Mouse (Mus musculus) C3H10T1/2 (cell line): ENCODE data around the gene Ccdc191. TPM values are rescaled to one million over a fixed set of nuclear protein-coding genes. Genes with fewer than 3 reads are reported as not detected.

Experiments
- polyA plus RNA-seq, 2 experiments: library from polyadenylated mRNA; unstranded; fragments of >200 nt; fragmentation: generic; extraction: Trizol; gene quantifications; one replicate each; pipeline ENCODE4 v1.2.1; 2012; ENCODE audit warnings: missing spikeins in 2 of 2

Ccdc191 gene
- 1 to 10 TPM in 1 of 2 experiments, under 1 TPM in 1; 0.48 to 5.8 TPM for polyA plus RNA-seq

GRCm38 (mm10) chr16:43889208-43890004 is at the start of gene Ccdc191:
Gene Ccdc191 (plus strand): TSS chr16:43889800.

DNA sequence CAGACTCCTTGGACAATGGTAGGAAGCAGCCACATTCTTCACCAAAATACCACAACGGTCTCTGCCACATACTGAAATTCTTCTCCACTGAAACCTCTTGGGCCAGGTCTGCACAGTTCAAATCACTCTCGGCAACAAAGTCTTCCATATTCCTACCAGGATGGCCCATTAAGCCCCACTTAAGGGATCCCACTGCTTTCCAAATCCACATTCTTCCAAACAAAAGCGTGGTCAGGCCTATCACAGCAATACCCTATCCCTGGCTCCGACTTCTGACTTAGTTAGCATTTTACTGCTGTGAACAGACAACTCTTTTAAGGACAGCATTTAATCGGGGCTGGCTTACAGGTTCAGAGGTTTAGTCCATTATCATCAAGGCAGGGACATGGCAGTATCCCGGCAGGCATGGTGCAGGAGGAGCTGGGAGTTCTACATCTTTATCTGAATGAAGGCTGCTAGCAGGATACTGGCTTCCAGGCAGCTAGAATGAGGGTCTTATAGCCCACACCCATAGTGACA is 36.8 kb downstream of the Ccdc191 start, which contains the start of gene Qtrt2:
Qtrt2 (minus strand) TSS at position 469 of the 519 bp plus-strand sequence.

DNA sequence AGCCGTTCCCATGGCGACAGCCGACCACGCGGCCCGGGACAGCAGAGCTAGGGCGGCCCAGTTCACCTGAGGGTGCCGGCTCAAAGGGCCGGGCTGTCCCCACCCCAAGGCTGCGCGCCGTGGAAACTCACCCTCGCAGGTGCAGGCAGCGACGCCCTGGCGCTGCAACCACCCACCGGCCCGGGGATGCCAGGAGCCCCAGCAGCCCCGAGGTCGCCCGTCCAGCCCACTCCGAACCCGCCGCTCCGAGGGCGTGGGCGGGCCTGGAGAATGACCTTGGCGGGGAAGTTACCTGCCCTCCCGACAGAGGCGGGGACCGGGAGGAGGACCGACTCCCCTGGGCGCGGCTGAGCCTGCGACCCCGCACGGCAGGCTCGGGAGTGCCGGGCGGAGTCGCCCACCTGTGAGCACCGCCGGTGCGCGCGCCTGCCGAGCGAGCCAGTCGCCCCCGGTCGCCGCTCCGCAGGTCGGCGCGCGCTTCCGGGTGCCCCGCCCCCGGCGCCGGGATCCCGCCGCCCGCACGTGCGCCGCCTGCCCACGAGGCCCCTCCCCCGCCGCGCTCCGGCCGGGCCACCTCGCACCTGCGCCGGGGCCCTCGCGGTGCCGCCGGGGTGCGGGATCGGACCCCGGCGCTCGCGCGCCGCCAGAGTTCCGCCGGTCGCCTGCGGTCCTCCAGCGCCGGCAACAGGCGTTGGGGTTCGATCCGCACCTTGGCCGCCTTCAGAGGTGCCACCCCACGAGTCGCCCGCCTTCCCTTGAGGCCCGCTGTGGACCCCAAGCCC is 89.9 kb downstream of the Ccdc191 start, which contains the start of gene Zdhhc23:
Zdhhc23 (minus strand) TSS at position 464 of the 782 bp plus-strand sequence.

Other genes starting within 250 kb of the Ccdc191 start
- under 1 TPM in 1 of 2 experiments, not detected in 1; 0.20 TPM for gene Tigit, start 225.7 kb upstream of the Ccdc191 start, polyA plus RNA-seq
- gene Drd3, start 135.8 kb upstream of the Ccdc191 start, polyA plus RNA-seq = not detected
- gene Qtrt2, start 37.0 kb downstream of the Ccdc191 start, polyA plus RNA-seq = 1 to 10 TPM in 1 of 2 experiments, under 1 TPM in 1; 0.40 to 5.4 TPM
- gene Zdhhc23, start 90.0 kb downstream of the Ccdc191 start, polyA plus RNA-seq = under 1 TPM in 1 of 2 experiments, not detected in 1; 0.01 TPM
- gene Gramd1c, start 173.5 kb downstream of the Ccdc191 start, polyA plus RNA-seq = under 1 TPM; 0.01 to 0.39 TPM
- 10 to 100 TPM in 1 of 2 experiments, 1 to 10 TPM in 1; 2.5 to 21.0 TPM for gene Atp6v1a, start 249.9 kb downstream of the Ccdc191 start, polyA plus RNA-seq